Mouse (Mus musculus): ENCODE measurements around the gene Ipmk. TPM values are rescaled to one million over a fixed set of nuclear protein-coding genes. Genes with fewer than 3 reads are reported as not detected.
"Not testable (repeated sequence)": the region's sequence is repeated elsewhere in the genome, so short reads cannot be mapped to it uniquely, and the experiment has no call there.

Ipmk gene
- polyA plus RNA-seq, 1 experiment: 20.5 TPM

GRCm38 (mm10) chr10:71376014-71376413 is 28.5 kb downstream of the Ipmk start:
- no peak for TF ChIP-seq POLR2A (IDR thresholded peaks at IDR 0.05; ENCODE audit: borderline replicate concordance, extremely low read depth, insufficient read depth, insufficient read length, poor library complexity, severe bottlenecking)
- TF ChIP-seq CTCF (IDR thresholded peaks at IDR 0.05; ENCODE audit: borderline replicate concordance, extremely low read depth, insufficient read depth, insufficient read length): no peak
- DNase-seq (ENCODE audit: low read depth): no peak

- TF ChIP-seq POLR2A (IDR thresholded peaks at IDR 0.05; ENCODE audit: borderline replicate concordance, extremely low read depth, insufficient read depth, insufficient read length, poor library complexity, severe bottlenecking) (no peak), CTCF (IDR thresholded peaks at IDR 0.05; ENCODE audit: borderline replicate concordance, extremely low read depth, insufficient read depth, insufficient read length) (no peak)
- no peak for DNase-seq (ENCODE audit: low read depth)
Observed at GRCm38 (mm10) chr10:71380406-71380805, 32.8 kb downstream of the Ipmk start.

GRCm38 (mm10) chr10:71381471-71382033 is 34.0 kb downstream of the Ipmk start:
- DNase-seq (ENCODE audit: low read depth): no peak
- TF ChIP-seq CTCF (IDR thresholded peaks at IDR 0.05; ENCODE audit: borderline replicate concordance, extremely low read depth, insufficient read depth, insufficient read length): no peak
- TF ChIP-seq POLR2A (IDR thresholded peaks at IDR 0.05; ENCODE audit: borderline replicate concordance, extremely low read depth, insufficient read depth, insufficient read length, poor library complexity, severe bottlenecking): no peak

DNA sequence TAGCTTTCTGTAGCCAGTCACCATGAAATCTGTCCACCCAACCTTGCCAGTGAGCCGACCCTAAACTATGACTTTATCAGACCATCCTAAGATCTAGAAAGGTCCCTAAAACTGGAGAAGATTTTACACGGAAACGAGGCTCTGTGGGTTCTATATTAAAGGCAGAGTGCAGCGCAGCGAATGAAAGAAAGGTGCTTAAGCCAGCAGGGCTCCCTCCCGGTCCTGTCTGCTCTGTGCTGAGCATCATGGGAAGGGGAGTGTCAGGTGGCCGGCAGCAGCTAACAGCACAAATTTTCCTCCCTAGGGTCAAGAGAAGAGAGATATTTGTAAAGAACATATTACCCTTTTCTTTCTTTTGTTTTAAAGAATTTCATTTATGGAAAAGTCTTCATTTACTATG is 34.5 kb downstream of the Ipmk start:
- no peak for DNase-seq (ENCODE audit: low read depth)
- TF ChIP-seq CTCF (IDR thresholded peaks at IDR 0.05; ENCODE audit: borderline replicate concordance, extremely low read depth, insufficient read depth, insufficient read length) (no peak), POLR2A (IDR thresholded peaks at IDR 0.05; ENCODE audit: borderline replicate concordance, extremely low read depth, insufficient read depth, insufficient read length, poor library complexity, severe bottlenecking) (no peak)

- TF ChIP-seq CTCF (IDR thresholded peaks at IDR 0.05; ENCODE audit: borderline replicate concordance, extremely low read depth, insufficient read depth, insufficient read length): no peak
- TF ChIP-seq POLR2A (IDR thresholded peaks at IDR 0.05; ENCODE audit: borderline replicate concordance, extremely low read depth, insufficient read depth, insufficient read length, poor library complexity, severe bottlenecking): no peak
- no peak for DNase-seq (ENCODE audit: low read depth)
Observed at GRCm38 (mm10) chr10:71382858-71383551, 35.4 kb downstream of the Ipmk start.

DNA sequence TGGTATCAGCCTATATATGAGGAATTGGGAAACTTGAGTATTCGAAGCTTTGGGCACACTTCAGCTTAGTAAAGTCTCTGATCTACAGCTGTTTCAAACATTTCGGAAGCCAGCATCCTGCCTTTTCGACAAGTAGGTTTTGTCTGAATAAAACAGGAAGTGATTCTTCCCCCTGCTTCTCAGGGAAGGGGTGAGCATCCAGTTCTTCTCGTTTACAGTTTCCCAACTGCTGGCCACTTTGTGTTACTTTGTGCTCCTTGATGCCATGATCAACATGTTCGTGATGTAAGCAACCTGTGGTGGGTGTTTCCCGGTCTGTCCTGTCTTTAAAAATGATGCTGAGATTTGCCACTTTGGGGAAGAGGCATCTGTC is 36.0 kb downstream of the Ipmk start:
- DNase-seq (ENCODE audit: low read depth): not testable (repeated sequence)

DNA sequence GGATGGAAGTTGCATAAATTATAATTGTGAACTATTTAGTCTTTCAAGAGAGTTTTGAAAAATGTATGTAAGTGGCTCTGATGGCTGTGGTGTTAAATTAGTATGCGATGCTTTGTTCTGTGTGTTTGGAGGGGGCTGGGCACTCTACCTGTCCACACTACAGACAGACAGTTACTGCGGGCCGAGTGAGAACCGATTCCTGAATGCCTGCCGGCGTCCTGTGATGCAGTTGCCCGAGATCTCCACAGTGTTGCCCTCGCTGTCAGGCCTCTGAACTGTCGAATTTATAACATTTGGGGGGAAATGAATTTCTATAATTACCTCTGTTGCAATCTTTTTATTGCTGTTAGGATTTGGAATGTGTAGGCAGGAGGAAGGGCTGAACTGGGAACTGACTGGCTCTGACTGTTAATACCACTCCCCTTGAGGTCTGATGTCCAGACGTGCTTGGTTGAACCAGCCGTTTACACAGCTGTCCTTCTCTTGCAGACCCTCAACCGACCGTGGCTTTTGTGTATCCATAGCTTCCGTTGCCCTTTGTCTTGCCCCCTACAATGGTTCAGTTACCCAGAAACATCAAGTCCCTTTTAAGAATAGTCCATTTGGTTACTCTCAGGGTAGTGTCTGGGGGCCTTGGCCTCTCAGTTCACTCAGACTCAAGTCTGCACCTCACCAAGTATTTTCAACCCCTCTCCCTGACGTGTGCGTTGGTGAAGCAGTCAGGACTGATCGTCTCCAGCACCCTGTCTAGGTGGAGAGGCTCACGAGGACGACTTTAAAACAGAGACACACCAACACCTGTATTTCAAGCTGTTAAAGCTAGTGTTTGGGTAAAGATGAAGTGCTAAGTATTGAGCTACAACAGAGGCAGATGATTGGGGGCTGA is 36.8 kb downstream of the Ipmk start:
- no peak for DNase-seq (ENCODE audit: low read depth)
- TF ChIP-seq CTCF (IDR thresholded peaks at IDR 0.05; ENCODE audit: borderline replicate concordance, extremely low read depth, insufficient read depth, insufficient read length) (no peak), POLR2A (IDR thresholded peaks at IDR 0.05; ENCODE audit: borderline replicate concordance, extremely low read depth, insufficient read depth, insufficient read length, poor library complexity, severe bottlenecking) (no peak)

- TF ChIP-seq POLR2A (IDR thresholded peaks at IDR 0.05; ENCODE audit: borderline replicate concordance, extremely low read depth, insufficient read depth, insufficient read length, poor library complexity, severe bottlenecking) (no peak), CTCF (IDR thresholded peaks at IDR 0.05; ENCODE audit: borderline replicate concordance, extremely low read depth, insufficient read depth, insufficient read length) (no peak)
- no peak for DNase-seq (ENCODE audit: low read depth)
Observed at GRCm38 (mm10) chr10:71389311-71389710, 41.7 kb downstream of the Ipmk start.

GRCm38 (mm10) chr10:71398383-71399145 is 51.0 kb downstream of the Ipmk start:
- no peak for DNase-seq (ENCODE audit: low read depth)
- TF ChIP-seq POLR2A (IDR thresholded peaks at IDR 0.05; ENCODE audit: borderline replicate concordance, extremely low read depth, insufficient read depth, insufficient read length, poor library complexity, severe bottlenecking) (no peak), CTCF (IDR thresholded peaks at IDR 0.05; ENCODE audit: borderline replicate concordance, extremely low read depth, insufficient read depth, insufficient read length) (no peak)

DNA sequence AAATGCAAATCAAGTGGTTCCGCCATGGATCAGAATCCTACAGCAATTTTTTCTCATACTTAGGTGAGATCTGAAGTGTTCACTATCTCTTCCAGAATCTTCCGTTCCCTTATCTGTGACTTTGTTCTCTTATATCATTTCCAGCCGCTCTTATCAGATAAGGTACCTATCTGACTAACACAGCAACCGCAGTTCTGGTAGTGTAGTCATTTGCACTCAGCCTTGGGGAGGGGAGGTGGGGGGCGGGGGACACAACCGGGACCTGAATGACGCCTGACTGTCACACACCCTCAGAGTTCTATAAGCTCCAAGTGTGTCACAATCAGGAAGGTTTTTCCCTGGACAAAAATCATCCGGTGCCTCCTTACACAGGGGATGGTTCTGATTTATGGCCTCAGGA is 51.8 kb downstream of the Ipmk start:
- TF ChIP-seq POLR2A (IDR thresholded peaks at IDR 0.05; ENCODE audit: borderline replicate concordance, extremely low read depth, insufficient read depth, insufficient read length, poor library complexity, severe bottlenecking) (no peak), CTCF (IDR thresholded peaks at IDR 0.05; ENCODE audit: borderline replicate concordance, extremely low read depth, insufficient read depth, insufficient read length) (no peak)
- DNase-seq (ENCODE audit: low read depth): no peak

GRCm38 (mm10) chr10:71399987-71400386 is 52.4 kb downstream of the Ipmk start:
- TF ChIP-seq CTCF (IDR thresholded peaks at IDR 0.05; ENCODE audit: borderline replicate concordance, extremely low read depth, insufficient read depth, insufficient read length) (no peak), POLR2A (IDR thresholded peaks at IDR 0.05; ENCODE audit: borderline replicate concordance, extremely low read depth, insufficient read depth, insufficient read length, poor library complexity, severe bottlenecking) (no peak)
- no peak for DNase-seq (ENCODE audit: low read depth)
